Mouse (Mus musculus) liver, embryonic 14 days (tissue): ENCODE data around the gene Coq8b. TPM values are rescaled to one million over a fixed set of nuclear protein-coding genes. Genes with fewer than 3 reads are reported as not detected.

Source experiments
- polyA plus RNA-seq: library from polyadenylated mRNA; depleted of rRNA; stranded (reverse); fragments of >200 nt; gene quantifications from 2 replicates; pipeline ENCODE4 v1.2.3, GENCODE M21; 2012; rRNA removed

Gene Coq8b
- polyA plus RNA-seq, result 8.3 and 9.1 TPM in 2 replicates

GRCm38 (mm10) chr7:27232781-27233281, at the start of gene Coq8b:
Gene Coq8b (plus strand): TSS chr7:27233023.

DNA sequence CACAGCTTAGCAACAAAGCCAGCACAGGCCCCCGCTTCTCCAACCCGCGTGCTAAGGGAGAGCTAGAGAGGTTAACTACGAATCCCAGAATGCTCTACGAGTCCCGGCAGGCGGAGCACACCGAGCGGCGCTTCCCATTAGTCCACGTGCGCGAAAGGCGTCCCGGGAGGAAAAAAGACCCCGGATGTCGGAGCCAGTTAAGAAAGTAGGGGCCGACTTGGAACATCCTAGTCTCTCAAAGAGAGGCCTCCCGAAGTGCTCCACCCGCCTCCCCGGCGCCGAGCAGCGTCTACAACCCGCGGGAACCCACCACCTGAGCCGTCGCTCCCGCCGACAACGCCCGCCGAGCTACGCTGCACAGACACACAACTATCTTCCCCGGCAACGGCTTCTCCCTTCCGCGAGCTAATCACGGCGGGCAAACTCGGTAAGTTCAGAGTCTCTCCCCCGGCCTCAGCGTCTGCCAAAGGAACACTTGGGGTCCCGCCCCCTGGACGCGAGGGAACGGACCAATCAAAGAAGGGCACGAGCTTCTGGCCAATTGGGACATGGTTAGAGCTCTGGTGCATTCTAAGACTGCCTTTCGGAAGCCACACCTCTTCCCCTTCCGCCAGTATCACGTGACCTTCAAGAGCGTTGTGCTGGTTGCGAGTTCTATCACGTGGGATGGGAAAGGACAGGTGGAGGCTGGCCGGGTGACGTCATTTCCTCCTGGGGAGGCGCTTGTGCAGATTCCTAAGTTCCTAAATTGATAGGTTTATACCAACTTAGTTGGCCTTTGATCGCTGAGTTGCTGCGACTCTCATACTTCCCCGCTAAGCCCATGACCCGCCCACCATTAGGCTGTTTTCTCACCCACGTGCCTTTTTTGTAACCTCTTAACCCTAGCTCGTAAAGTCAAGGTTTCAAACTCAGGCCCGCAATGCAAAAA, 36.9 kb upstream of the Coq8b start, which contains the start of the genes BC024978 and Snrpa:
Gene BC024978, plus strand, starts transcription at position 101 of the 931 bp plus-strand sequence.
Gene Snrpa, minus strand, starts transcription at position 591 of the 931 bp plus-strand sequence.

DNA sequence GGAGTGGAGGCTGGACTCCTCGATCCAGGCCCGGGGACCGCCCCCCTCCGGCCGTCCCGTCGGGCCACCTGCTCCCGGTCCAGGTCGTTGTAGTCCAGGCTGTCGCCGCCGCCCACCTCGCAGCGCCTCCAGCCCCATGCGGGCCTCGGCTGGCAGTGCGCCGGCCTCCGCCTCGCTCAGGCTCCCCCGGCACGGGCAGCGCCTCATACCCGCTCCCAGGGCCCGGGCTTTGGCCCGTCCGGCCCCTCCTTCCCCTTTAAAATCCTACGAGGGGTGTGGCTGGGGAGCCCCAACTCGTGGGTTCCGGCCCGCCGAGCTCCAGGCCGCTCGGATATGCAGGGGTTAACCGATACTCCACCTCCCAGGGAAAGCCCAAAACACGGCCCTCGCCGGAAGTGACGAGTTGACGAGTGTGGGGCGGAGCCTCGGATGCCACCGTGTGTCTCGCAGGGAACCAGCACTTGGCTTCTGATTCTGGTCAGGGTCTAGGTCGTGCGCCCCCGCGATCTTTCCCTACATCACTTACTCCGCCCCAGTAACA, 4.5 kb upstream of the Coq8b start, which contains the start of gene Itpkc:
Gene Itpkc, minus strand, starts transcription at position 381 of the 541 bp plus-strand sequence.

GRCm38 (mm10) chr7:27258205-27258899, 25.5 kb downstream of the Coq8b start, which contains the start of gene Numbl:
Gene Numbl (plus strand): TSS chr7:27258433.

Other genes with a start within 250 kb of the Coq8b start
- gene Cyp2a12, start 203.9 kb upstream of the Coq8b start, polyA plus RNA-seq, result 1.6 and 2.0 TPM in 2 replicates
- gene Cyp2f2, start 113.1 kb upstream of the Coq8b start, polyA plus RNA-seq, result 0.06 and 0.10 TPM in 2 replicates
- not detected in 2 replicates for gene Cyp2t4, start 79.3 kb upstream of the Coq8b start, polyA plus RNA-seq
- 20.7 and 22.5 TPM in 2 replicates for gene Egln2, start 66.2 kb upstream of the Coq8b start, polyA plus RNA-seq
- gene Rab4b, start 54.1 kb upstream of the Coq8b start, polyA plus RNA-seq, result 14.7 and 15.5 TPM in 2 replicates
- 0.08 TPM in 1 of 2 replicates, not detected in the other for gene Gm21983, start 51.9 kb upstream of the Coq8b start, polyA plus RNA-seq
- 0.12 and 0.54 TPM in 2 replicates for gene Mia, start 51.9 kb upstream of the Coq8b start, polyA plus RNA-seq
- 1.6 and 2.1 TPM in 2 replicates for gene BC024978, start 37.2 kb upstream of the Coq8b start, polyA plus RNA-seq
- 95.8 and 103 TPM in 2 replicates for gene Snrpa, start 36.8 kb upstream of the Coq8b start, polyA plus RNA-seq
- 1.8 and 2.1 TPM in 2 replicates for gene Itpkc, start 4.4 kb upstream of the Coq8b start, polyA plus RNA-seq
- 1.4 and 2.1 TPM in 2 replicates for gene Numbl, start 25.4 kb downstream of the Coq8b start, polyA plus RNA-seq
- gene Ltbp4, start 104.7 kb downstream of the Coq8b start, polyA plus RNA-seq, result 4.1 and 4.5 TPM in 2 replicates
- 16.5 and 19.7 TPM in 2 replicates for gene Shkbp1, start 123.0 kb downstream of the Coq8b start, polyA plus RNA-seq
- gene Gm20479, start 124.4 kb downstream of the Coq8b start, polyA plus RNA-seq, result 0.16 TPM in 1 of 2 replicates, not detected in the other
- gene Sptbn4, start 214.7 kb downstream of the Coq8b start, polyA plus RNA-seq, result 0.06 and 0.07 TPM in 2 replicates
- gene Blvrb, start 215.0 kb downstream of the Coq8b start, polyA plus RNA-seq, result 646 and 662 TPM in 2 replicates
- 21.9 and 25.8 TPM in 2 replicates for gene Sertad3, start 240.7 kb downstream of the Coq8b start, polyA plus RNA-seq